Mouse (Mus musculus): Measurements from ENCODE around the gene Nmnat2.

- TF ChIP-seq POLR2A (IDR thresholded peaks at IDR 0.05; ENCODE audit: control insufficient read depth, low read depth, low read length), result no peak
- no peak for TF ChIP-seq CTCF (IDR thresholded peaks at IDR 0.05; ENCODE audit: control insufficient read depth, insufficient read depth, insufficient replicate concordance, low read depth, low read length)
These were observed 52.5 kb downstream of the Nmnat2 start for GRCm38 (mm10) chr1:153007292-153007691.

Measured in testis, adult 2 months (tissue).